Mouse (Mus musculus) layer of hippocampus, adult 2 months (tissue): ENCODE measurements around the gene Shq1. TPM values are rescaled to one million over a fixed set of nuclear protein-coding genes. Genes with fewer than 3 reads are reported as not detected.

Source experiments
- DNase-seq, 2 experiments: peaks; one replicate each; pipeline ENCODE4 v3.0.0; 2022; ENCODE audit warnings: low spot score in 2 of 2
- H3K27ac ChIP-seq: fragments of 200-600 bp; 2 replicates; pipeline ENCODE4 v1.8.1; 2022
- H3K4me3 ChIP-seq: fragments of 200-600 bp; 2 replicates; pipeline ENCODE4 v1.8.1; 2022; ENCODE audit warnings: mild to moderate bottlenecking
- CTCF ChIP-seq: fragments of 200-600 bp; conservative IDR thresholded peaks from 2 replicates; pipeline ENCODE4 v1.8.1; 2022; ENCODE audit warnings: antibody characterized with exemption, mild to moderate bottlenecking, moderate library complexity
- total RNA-seq, 2 experiments: library from RNA; stranded (reverse); gene quantifications; 2 replicates each; pipeline ENCODE4 v1.2.3; 2021

Shq1 gene
- total RNA-seq, 2 experiments from 2014 or later: 6.4 to 6.7 TPM

- no peak for DNase-seq
- no peak overlapping the region for H3K27ac ChIP-seq
- no peak for TF ChIP-seq CTCF
- no peak overlapping the region for H3K4me3 ChIP-seq
Observed at GRCm38 (mm10) chr6:100652535-100652934, 18.4 kb downstream of the Shq1 start.

DNA sequence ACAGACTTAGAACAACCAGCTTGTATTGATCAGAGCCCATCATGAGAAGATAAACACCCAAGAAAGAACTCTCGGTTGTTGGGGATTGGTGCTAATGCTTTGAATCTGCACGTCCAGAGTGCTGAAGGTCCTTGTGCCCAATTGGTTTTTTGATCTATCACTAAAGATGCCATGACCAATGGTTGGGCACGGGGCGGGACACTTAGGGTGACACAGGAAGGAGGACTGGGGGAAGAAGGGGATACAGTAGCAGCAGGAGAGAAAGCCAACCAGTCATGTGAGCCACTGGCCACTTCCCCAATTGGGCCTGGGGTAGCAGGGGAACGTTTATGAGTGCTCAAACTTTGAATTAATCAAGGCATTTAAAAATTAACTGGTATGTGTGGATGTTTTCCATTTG, 23.8 kb downstream of the Shq1 start:
- TF ChIP-seq CTCF: no peak
- no peak overlapping the region for H3K27ac ChIP-seq
- DNase-seq: no peak
- no peak overlapping the region for H3K4me3 ChIP-seq

DNA sequence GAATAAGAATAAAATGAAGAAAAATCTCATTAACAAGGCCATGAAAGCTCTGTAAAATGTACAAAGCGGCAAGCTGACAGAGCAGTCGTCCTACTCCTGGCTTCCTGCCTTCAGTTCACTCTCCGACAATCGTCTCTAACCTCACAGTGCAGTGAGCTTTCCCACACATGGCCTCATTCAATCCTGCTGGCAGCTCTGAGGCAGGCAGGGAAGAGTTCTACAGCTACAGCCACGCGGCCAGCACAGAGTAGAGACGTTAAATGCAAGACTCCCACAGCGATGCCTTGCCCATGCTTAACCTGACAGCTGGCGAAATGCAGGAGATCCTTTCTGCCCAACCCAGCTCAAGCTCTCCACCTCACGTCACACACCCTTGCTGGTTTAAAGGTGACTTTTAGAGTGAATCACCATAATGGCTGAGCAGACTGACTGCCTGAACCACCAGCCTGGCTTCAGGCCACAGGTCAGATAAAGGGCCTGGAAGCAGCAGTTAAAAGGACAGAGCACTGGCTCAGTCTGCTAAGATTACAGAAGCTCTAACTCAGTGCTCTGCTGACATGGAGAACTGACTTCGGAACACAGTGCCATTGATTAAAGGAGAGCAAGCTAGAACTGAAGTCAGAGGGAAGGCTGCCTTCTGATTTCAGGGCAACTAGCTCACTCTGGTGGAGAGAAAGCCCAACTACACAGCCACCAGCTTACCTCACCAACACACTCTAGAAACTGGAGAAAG, 25.3 kb downstream of the Shq1 start:
- DNase-seq: peak; percentile 54 to 65
- peak; percentile 88 for TF ChIP-seq CTCF
- Histone ChIP-seq H3K4me3 (no peak overlapping the region), H3K27ac (no peak overlapping the region)

DNA sequence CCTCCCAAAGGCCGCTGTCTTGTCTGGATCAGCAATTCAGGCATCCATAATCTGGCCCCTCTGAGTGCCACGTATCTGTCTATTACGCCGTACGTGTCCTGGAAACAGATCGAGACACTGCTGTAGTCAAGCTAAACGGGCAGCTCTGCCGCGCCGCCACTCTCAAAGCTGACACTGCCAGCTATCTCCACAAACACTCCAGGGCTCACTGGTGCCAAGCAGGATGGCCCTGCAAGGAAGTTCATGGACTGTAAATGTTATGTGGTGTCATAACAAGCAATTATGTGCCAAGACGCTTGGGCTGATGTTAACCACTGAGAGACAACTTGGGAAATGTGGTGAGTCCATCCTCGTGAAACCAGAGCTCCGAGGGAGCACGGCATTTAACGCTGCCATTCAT, 26.3 kb downstream of the Shq1 start:
- Histone ChIP-seq H3K4me3 (no peak overlapping the region), H3K27ac (no peak overlapping the region)
- no peak for DNase-seq
- TF ChIP-seq CTCF: no peak

GRCm38 (mm10) chr6:100642786-100643185, 28.2 kb downstream of the Shq1 start:
- H3K27ac ChIP-seq: no peak overlapping the region
- no peak for DNase-seq
- H3K4me3 ChIP-seq: no peak overlapping the region
- TF ChIP-seq CTCF: no peak

DNA sequence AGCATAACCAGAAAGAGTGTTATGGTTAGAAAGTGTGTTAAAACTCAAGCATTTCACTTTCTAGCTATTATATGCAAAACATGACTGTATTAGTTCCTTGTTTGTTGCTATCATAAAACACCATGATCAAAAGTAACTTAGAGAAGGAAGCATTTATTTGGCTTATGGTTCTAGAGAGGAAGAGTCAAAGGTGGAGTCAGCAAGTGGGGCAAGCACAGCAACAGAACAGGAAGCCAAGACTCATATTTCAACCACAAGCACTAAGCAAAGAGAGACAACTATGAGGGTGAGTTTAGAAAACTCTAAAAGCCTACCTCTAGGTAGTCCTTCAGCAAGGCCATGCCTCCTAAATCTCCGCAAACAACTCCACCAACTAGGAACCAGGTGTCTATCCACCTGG, 30.4 kb downstream of the Shq1 start:
- no peak for TF ChIP-seq CTCF
- Histone ChIP-seq H3K27ac (no peak overlapping the region), H3K4me3 (no peak overlapping the region)
- DNase-seq: no peak

GRCm38 (mm10) chr6:100629086-100629485, 41.9 kb downstream of the Shq1 start:
- TF ChIP-seq CTCF: no peak
- DNase-seq: no peak
- H3K4me3 ChIP-seq: no peak overlapping the region
- H3K27ac ChIP-seq: no peak overlapping the region

- DNase-seq: no peak
- Histone ChIP-seq H3K4me3 (no peak overlapping the region), H3K27ac (no peak overlapping the region)
- no peak for TF ChIP-seq CTCF
Observed at GRCm38 (mm10) chr6:100628223-100628622, 42.7 kb downstream of the Shq1 start.

- TF ChIP-seq CTCF: no peak
- Histone ChIP-seq H3K4me3 (no peak overlapping the region), H3K27ac (no peak overlapping the region)
- DNase-seq: no peak
Observed at GRCm38 (mm10) chr6:100623922-100624321, 47.0 kb downstream of the Shq1 start.

DNA sequence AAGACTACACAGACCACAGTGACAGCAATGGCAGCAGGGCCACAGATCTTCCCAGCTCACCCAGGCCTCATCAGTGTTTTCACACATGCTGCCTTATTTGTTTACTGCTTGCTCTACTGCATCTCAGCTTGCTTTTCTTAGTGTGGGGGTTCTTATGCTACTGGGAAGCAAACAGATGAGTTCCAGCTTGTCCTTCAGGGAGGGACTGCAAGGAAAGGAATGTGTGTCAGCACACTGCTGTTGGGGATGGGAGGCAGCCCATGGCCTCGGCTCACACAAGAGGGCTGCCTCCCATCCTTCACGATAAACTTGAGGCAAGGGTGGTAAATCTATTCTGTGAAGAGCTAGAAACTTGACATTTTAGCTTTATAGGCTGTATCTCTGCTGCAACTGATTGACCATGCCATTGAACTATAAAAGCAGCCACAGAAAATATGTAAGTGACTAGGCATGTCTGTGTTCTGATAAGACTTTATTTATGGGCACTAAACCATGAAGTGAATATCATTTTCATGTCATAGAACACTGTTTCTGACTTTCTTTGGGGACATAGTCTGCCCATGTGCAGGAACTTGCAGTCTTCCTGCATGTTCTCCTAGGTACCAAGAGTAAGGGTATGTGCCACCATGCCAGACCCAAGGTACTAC, 48.0 kb downstream of the Shq1 start:
- no peak overlapping the region for H3K27ac ChIP-seq
- H3K4me3 ChIP-seq: no peak overlapping the region
- DNase-seq: no peak
- no peak for TF ChIP-seq CTCF

DNA sequence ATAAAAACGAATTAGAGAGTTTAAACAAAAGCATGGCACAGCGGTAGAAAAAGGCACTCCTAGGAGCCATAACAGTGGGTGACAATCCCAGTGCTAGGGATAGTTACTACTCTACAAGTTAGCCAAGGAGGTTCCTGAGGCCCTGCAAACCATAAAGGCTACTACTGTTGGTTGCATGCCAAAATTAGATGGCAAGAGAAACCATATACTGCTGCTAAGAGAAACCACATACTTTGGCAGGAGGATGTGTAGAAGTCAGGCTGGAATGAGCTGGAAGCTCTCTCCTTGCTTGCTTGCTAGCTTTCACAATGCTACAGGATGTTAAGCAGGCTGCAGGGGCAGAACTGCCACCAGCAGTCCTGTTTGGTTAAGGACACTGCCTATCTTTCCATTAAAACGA, 50.5 kb downstream of the Shq1 start:
- no peak for TF ChIP-seq CTCF
- no peak overlapping the region for H3K27ac ChIP-seq
- H3K4me3 ChIP-seq: no peak overlapping the region
- DNase-seq: no peak

GRCm38 (mm10) chr6:100619309-100619708, 51.6 kb downstream of the Shq1 start:
- TF ChIP-seq CTCF: no peak
- DNase-seq: no peak
- no peak overlapping the region for H3K27ac ChIP-seq
- H3K4me3 ChIP-seq: no peak overlapping the region

- TF ChIP-seq CTCF: no peak
- no peak for DNase-seq
- no peak overlapping the region for H3K27ac ChIP-seq
- H3K4me3 ChIP-seq: no peak overlapping the region
Observed at GRCm38 (mm10) chr6:100616133-100616532, 54.8 kb downstream of the Shq1 start.
